Mouse (Mus musculus): ENCODE data around the gene 6430628N08Rik. TPM values are rescaled to one million over a fixed set of nuclear protein-coding genes. Genes with fewer than 3 reads are reported as not detected.

6430628N08Rik gene
- polyA plus RNA-seq, 1 experiment from 2014 or later: 0.09 TPM

DNA sequence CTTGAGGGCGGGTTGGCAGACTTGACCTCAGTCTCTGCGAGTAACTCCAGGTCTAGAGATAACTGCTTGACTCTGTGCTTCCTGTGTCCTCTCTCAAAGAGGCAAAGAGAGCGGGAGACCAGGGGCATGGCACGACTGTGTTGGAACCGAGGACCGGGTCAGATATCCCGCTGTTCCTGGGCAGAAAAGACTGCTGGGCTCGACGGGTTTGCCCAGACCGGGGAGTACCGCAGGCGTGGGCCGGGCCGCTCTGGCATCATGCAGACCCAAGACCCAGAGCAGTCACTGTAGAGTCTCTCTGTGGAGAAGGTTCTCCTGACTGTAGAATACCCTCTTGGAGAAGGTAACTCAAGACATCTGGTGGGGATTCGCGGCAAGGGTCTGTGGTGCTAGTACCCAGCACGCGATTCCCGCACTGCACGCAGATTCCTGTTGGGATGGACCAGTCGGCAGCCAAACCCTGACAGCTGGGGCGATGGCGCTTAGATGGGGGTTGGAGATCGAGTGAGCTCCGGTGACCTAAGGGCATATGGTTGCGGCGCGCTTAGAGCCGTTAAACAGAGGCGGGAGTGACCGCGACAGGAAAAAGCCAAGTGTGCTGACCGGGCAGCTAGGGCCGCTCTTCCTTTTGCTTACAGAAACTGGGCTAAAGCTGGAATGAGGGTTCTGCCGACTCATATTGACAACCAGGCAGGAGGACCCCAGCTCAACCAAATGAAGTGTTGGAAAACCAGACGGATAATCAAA lies 45.5 kb downstream of the 6430628N08Rik start:
- peak overlapping the region; percentile 35 for H3K4me3 ChIP-seq

DNA sequence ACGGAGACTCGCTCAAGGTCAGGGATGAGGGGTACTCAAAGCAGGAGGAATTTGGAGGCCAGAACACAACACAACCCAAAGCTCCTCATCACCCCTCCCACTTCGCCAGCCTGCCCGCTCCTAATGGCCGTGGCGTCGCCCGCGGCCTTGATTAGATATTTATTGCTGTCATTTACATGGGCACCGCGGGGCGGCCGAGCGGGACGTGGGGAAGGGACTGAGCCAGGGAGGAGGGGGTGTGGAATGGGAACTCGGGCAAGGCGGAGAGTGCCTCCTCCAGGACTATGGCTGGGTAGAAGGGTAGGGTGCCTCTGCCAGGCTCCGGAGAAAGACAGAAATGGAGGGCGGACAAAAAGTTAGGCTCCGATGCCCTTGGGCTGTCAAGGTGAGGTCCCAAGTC lies 46.2 kb downstream of the 6430628N08Rik start:
- WGBS: 1% methylated on average over 20 of the region's 20 CpGs
- Histone ChIP-seq H3K4me3 (peak overlapping the region; percentile 35), H3K27ac (replicated peaks) (no peak overlapping the region), H3K9me3 (no peaks in the 10 kb centered on the region), H3K27me3 (replicated peaks; ENCODE audit: low read depth, poor library complexity, severe bottlenecking) (peaks cover 100% of the 10 kb centered on the region), H3K4me1 (peaks cover 50% of the 10 kb centered on the region), H3K36me3 (replicated peaks) (no peaks in the 10 kb centered on the region)
- DNase-seq (ENCODE audit: low spot score): peak; percentile 60

More for the DNA sequence above, 45.5 kb downstream of the 6430628N08Rik start:
- Histone ChIP-seq H3K9me3 (no peaks in the 10 kb centered on the region), H3K27ac (replicated peaks) (no peak overlapping the region), H3K27me3 (replicated peaks; ENCODE audit: low read depth, poor library complexity, severe bottlenecking) (peaks cover 100% of the 10 kb centered on the region), H3K4me1 (peaks cover 50% of the 10 kb centered on the region), H3K36me3 (replicated peaks) (no peaks in the 10 kb centered on the region)
- under 1% methylated on average over 36 of the region's 36 CpGs for WGBS
- peak; percentile 70 for DNase-seq (ENCODE audit: low spot score)

DNA sequence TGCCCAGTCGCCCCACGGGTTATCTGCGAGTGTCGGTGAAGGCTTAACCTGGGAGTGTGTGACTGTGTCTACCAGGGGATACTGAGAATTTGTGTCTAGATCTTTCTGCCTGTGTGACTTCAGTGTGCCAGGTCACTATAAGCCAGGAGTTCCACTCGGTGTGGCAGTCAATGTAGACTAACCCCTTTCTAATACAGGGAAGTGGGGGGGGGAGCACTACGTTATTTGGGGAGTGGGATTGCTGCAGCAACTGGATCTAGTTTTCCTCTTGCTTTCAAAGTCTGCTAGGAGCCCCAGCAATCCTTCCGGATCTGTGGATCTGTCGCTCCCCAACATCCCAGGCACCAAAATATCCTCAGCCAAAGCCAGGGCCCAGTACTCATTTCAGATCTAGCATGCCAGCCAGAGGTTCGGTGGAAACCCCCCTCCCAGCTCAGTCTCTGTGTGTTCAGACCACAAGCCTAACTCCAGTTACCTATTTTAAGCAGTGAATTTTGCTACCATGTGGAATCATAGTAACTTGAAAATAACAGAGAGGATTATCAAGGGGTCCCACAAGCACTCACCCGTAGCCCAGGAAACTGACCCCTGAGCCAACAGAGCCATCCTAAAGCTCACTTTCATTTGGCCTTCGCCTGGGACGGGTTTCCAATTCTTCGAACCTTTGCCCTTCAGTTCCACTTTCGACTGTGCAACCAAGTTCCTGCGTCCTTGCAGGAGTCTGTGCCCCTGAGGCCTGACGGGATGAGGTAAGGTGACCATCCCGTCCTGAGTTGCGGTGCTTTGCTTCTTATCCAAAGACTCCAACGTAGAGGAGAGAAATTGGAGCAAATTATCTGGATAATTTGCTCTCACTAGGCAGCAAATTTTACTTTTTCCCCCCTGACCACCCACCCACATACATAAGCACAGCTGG lies 46.9 kb downstream of the 6430628N08Rik start:
- Histone ChIP-seq H3K4me1 (peaks cover 50% of the 10 kb centered on the region), H3K4me3 (peak overlapping the region; percentile 63; the same call in 1 of the 2 replicates), H3K27ac (replicated peaks) (no peak overlapping the region), H3K27me3 (replicated peaks; ENCODE audit: low read depth, poor library complexity, severe bottlenecking) (peaks cover 100% of the 10 kb centered on the region), H3K9me3 (no peaks in the 10 kb centered on the region), H3K36me3 (replicated peaks) (no peaks in the 10 kb centered on the region)
- 1% methylated on average over 19 of the region's 19 CpGs for WGBS
- DNase-seq (ENCODE audit: low spot score): peak; percentile 48

DNA sequence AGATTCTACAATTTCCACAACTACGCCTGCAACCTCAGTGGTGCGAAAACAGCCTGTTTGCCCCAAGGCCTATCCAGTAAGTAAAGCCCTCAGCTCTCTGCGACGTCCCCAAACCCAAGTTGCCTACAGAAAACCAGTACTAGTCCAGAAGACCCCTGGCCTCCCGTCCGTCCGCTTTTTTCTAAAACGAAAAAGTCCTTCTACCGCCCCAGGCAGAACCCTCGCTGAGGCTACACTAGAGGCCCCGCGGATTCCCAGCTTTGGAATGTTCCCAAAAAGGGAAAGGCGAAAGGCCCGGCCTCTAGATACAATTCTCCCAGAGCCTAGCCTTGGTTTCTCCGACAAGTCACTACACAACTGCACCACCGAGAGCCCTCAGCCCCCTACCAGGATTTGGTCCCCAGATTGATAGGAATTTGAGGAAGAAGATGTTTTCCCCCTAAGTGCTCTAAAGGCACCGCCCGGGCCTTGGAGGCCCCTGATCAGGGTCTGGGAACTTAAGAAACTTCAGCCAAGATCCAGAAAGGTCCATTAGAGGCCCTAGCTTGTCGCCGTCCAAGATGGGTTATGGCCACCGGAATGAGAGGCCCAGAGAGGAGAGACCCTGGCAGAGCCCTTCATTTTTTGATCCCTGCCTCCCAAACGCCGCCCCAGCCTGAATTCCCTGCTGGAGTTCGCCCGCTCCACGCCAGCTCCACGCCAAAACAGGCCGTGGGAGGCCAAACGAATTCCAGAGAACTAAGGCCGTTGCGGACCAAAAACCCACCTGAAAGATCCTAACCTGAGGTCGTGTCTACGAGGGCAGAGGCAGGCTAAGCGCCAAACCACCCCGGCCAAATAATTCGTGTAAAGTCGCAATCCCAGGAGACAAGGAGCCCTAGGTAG lies 48.1 kb downstream of the 6430628N08Rik start:
- Histone ChIP-seq H3K4me1 (peaks cover 51% of the 10 kb centered on the region), H3K4me3 (peak overlapping the region; percentile 63), H3K27me3 (replicated peaks; ENCODE audit: low read depth, poor library complexity, severe bottlenecking) (peaks cover 100% of the 10 kb centered on the region), H3K9me3 (no peaks in the 10 kb centered on the region), H3K36me3 (replicated peaks) (no peaks in the 10 kb centered on the region), H3K27ac (replicated peaks) (no peak overlapping the region)
- WGBS: 1% methylated on average over 37 of the region's 37 CpGs
- DNase-seq (ENCODE audit: low spot score): peak; percentile 67

DNA sequence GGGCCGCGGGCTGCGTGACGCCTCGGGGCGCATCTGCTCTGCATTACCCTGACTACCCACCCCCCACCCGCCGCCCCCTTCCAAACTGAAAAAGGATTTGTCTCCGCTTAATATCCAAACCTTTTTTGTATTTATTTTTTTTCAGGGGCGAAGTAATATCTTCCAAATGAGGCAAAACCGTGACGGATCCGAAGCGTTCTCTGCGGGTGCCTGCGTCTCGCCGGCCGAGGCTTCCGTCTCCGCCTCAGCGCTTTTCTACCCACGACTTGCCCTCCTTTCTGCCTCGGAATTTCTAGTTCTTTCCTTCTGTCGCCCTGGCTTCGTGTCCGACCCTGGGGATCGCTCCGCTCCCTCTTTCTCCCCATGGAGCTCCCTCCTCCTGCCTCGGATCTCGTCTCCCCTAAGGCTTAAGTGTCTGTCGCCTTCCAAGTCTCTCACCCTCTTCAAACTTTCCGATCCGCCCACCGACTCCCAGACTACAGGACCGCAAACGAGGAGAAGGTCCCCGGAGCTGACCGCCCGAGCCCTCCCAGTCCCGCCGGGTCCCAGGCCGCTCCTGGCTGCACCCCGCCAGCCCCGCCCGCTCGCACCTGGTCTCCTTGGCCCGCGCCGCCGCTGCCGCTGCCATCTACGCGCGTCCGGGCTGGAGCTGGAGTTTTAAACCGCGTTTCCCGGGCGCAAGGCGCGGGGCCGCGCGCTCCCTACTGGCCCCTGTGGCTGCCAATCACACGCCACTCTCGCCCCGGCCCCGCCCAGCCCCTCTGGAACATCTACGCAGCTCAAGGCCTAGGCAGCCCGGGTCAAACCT lies 49.0 kb downstream of the 6430628N08Rik start, which contains the start of gene Dmbx1:
Dmbx1 (minus strand) TSS at position 632 of the 808 bp plus-strand sequence.
- H3K4me1 ChIP-seq: peaks cover 58% of the 10 kb centered on the region
- H3K9me3 ChIP-seq: no peaks in the 10 kb centered on the region
- 0 out of 2 replicates have a peak within 1 kb of the TSS, but pooled peaks have one; percentile 5 for H3K27ac ChIP-seq (replicated peaks)

DNA sequence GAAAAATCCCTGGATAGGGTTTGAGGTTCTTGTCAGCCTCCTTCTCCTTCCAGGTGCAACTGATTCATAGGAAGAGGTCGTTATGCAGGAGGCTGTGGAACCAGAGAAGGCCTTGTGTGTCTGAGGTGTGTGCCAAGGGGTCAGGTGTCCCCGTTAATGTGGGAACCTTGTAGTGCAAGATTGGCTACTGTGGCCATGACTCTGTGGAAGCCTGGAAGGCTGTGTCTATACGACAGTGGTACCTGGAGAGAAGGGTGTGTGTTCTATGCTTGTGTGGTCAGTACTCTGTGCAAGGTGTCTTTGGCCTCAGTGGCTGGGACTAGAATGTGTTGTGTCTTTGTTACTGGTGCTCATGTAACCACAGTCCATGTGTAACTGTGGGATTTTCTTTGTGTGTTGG lies 50.2 kb downstream of the 6430628N08Rik start:
- H3K27ac ChIP-seq (replicated peaks): no peak overlapping the region
- DNase-seq (ENCODE audit: low spot score): no peak
- WGBS: 8% methylated on average over 3 of the region's 3 CpGs
- no peaks in the 10 kb centered on the region for H3K9me3 ChIP-seq
- no peaks in the 10 kb centered on the region for H3K36me3 ChIP-seq (replicated peaks)
- H3K27me3 ChIP-seq (replicated peaks; ENCODE audit: low read depth, poor library complexity, severe bottlenecking): peaks cover 100% of the 10 kb centered on the region
- peaks cover 48% of the 10 kb centered on the region for H3K4me1 ChIP-seq
- H3K4me3 ChIP-seq: no peak overlapping the region

More for the DNA sequence above, 49.0 kb downstream of the 6430628N08Rik start, which contains the start of gene Dmbx1:
- Histone ChIP-seq H3K4me3 (peak within 1 kb of the TSS; percentile 63), H3K36me3 (replicated peaks) (no peaks in the 10 kb centered on the region), H3K27me3 (replicated peaks; ENCODE audit: low read depth, poor library complexity, severe bottlenecking) (peaks cover 100% of the 10 kb centered on the region)
- peak; percentile 87 for DNase-seq (ENCODE audit: low spot score)
- under 1% methylated on average over 71 of the region's 71 CpGs for WGBS

DNA sequence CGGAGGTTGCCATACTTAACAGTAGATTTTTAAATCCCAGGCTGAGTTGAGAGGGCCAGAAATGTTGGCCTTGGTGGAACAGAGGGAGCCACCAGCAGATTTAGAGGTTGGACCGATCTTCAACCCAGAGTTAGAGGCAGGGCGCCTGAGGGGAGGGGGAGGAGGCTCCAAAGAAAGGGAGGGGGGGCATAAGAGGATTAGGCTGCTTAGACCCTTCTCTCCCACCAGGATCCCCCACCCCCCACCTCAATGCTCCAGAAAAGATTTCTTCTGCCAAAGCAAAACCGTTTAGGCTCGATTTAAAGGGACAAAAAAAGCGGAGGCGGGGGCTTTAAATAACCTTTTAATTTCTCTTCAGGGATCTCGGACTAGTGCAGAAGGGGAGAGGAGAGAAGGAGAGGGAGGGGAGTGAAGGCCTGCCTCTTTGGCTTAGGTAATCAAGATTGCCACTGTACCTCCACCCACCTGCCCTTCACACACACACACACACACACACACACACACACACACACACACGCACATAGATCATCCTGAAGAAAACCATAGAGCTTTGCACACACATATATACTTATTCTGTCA lies 50.9 kb downstream of the 6430628N08Rik start:
- H3K27me3 ChIP-seq (replicated peaks; ENCODE audit: low read depth, poor library complexity, severe bottlenecking): peaks cover 100% of the 10 kb centered on the region
- no peak overlapping the region for H3K27ac ChIP-seq (replicated peaks)
- H3K36me3 ChIP-seq (replicated peaks): no peaks in the 10 kb centered on the region
- no peak for DNase-seq (ENCODE audit: low spot score)
- H3K4me3 ChIP-seq: no peak overlapping the region
- no peaks in the 10 kb centered on the region for H3K9me3 ChIP-seq
- WGBS: 3% methylated on average over 9 of the region's 9 CpGs
- H3K4me1 ChIP-seq: peaks cover 42% of the 10 kb centered on the region

DNA sequence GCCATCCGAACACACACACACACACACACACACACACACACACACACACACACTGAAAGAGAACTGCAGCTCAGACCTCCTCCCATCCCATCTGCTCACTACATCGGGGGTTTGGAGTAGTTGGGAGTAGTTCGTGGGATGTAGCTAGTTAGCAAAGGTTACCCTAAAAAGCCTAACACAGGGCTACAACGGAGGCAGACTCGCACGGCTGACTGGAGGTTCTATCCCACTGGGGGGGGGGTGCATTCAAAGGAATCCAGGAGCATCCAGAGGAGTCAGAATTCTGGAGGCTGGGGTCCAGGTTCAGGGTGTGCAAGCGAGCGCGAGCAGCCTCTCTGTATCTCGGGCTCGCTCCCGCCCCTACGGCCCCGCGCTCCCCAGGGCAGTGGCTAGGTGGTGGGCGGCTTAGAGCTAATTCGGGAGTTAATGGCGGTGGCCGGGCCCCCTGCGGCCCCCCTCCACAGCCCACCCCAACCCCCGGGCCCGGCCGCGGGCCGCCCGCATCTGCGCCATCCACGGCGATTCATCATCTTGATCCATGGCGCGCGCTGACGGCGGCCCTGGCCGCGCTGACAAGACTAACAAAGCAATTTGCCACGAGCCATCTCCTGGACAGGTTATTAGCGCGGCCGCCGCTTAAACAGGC lies 53.3 kb downstream of the 6430628N08Rik start:
- Histone ChIP-seq H3K9me3 (no peaks in the 10 kb centered on the region), H3K4me3 (peak overlapping the region; percentile 50), H3K27me3 (replicated peaks; ENCODE audit: low read depth, poor library complexity, severe bottlenecking) (peaks cover 100% of the 10 kb centered on the region), H3K27ac (replicated peaks) (0 out of 2 replicates have a peak overlapping the region, but pooled peaks have one; percentile 14), H3K4me1 (peaks cover 24% of the 10 kb centered on the region), H3K36me3 (replicated peaks) (no peaks in the 10 kb centered on the region)
- WGBS: under 1% methylated on average over 41 of the region's 41 CpGs
- peak; percentile 57 for DNase-seq (ENCODE audit: low spot score)

Data from embryonic facial prominence, embryonic 10.5 days (tissue).